Mouse (Mus musculus) liver, embryonic 16.5 days (tissue): ENCODE measurements around the gene Polr2a. TPM values are rescaled to one million over a fixed set of nuclear protein-coding genes. Genes with fewer than 3 reads are reported as not detected.
A peak's percentile ranks its signal among the peaks of the same experiment; 100 is the strongest.

Experiments
- ATAC-seq: fragments of 200-750 bp; cut with Nextera tagmentation; 2 replicates; pipeline ENCODE4 v1.8.0; 2017; ENCODE audit warnings: low read depth, mild to moderate bottlenecking, moderate number of reproducible peaks, moderate library complexity
- H3K27ac ChIP-seq: fragments of 300-500 bp; sonication (generic); 2 replicates; pipeline ENCODE4 v1.5.1; 2014; ENCODE audit warnings: mild to moderate bottlenecking, low read length
- H3K27me3 ChIP-seq: fragments of 300-500 bp; sonication (generic); 2 replicates; pipeline ENCODE4 v1.6.1; 2014; ENCODE audit warnings: low read depth, low read length, mixed read lengths; ENCODE audit not compliant: control insufficient read depth, insufficient read depth
- H3K36me3 ChIP-seq: fragments of 300-500 bp; sonication (generic); 2 replicates; pipeline ENCODE4 v1.6.1; 2014; ENCODE audit warnings: mild to moderate bottlenecking; ENCODE audit not compliant: control insufficient read depth, insufficient read depth
- H3K4me1 ChIP-seq: fragments of 300-500 bp; sonication (generic); 2 replicates; pipeline ENCODE4 v1.6.1; 2014; ENCODE audit warnings: low read depth, low read length, mixed read lengths; ENCODE audit not compliant: control insufficient read depth
- H3K4me2 ChIP-seq: fragments of 300-500 bp; sonication (generic); 2 replicates; pipeline ENCODE4 v1.6.1; 2014; ENCODE audit warnings: low read depth, low read length, mixed read lengths
- H3K4me3 ChIP-seq: fragments of 300-500 bp; sonication (generic); 2 replicates; pipeline ENCODE4 v1.5.1; 2014; ENCODE audit warnings: low read depth, mild to moderate bottlenecking, low read length
- H3K9ac ChIP-seq: fragments of 300-500 bp; sonication (generic); 2 replicates; pipeline ENCODE4 v1.6.1; 2014; ENCODE audit warnings: low read depth, low read length
- H3K9me3 ChIP-seq: fragments of 300-500 bp; sonication (generic); replicated peaks from 2 replicates; pipeline ENCODE4 v1.6.1; 2016; ENCODE audit warnings: low read length; ENCODE audit not compliant: control insufficient read depth
- WGBS: fragments of 180-500 bp; shearing (Covaris S2); extraction: QIAGEN DNeasy Blood & Tissue Kit; methylation state at CpG from one replicate; pipeline ENCODE4 v1.1.7; 2014; ENCODE audit not compliant: insufficient replicate concordance; 5-methylcytosine and 5-hydroxymethylcytosine counted together
- polyA plus RNA-seq: library from polyadenylated mRNA; unstranded; fragments of >200 nt; fragmentation: Nextera tagmentation; extraction: Ambion mirVana; gene quantifications from 2 replicates; pipeline ENCODE4 v1.2.1, GENCODE M21; 2015

Gene Polr2a
- polyA plus RNA-seq, 1 experiment from 2014 or later, result 11.9 TPM

GRCm38 (mm10) chr11:69775716-69776115 is 17.3 kb upstream of the Polr2a start:
- Histone ChIP-seq H3K27me3 (peaks cover 8% of the 10 kb centered on the region), H3K4me1 (no peaks in the 10 kb centered on the region), H3K9me3 (no peaks in the 10 kb centered on the region), H3K4me3 (no peak overlapping the region), H3K36me3 (no peaks in the 10 kb centered on the region), H3K9ac (no peak overlapping the region), H3K4me2 (no peak overlapping the region), H3K27ac (no peak overlapping the region)
- no peak for ATAC-seq
- WGBS, result 67% methylated on average over 10 of the region's 10 CpGs

DNA sequence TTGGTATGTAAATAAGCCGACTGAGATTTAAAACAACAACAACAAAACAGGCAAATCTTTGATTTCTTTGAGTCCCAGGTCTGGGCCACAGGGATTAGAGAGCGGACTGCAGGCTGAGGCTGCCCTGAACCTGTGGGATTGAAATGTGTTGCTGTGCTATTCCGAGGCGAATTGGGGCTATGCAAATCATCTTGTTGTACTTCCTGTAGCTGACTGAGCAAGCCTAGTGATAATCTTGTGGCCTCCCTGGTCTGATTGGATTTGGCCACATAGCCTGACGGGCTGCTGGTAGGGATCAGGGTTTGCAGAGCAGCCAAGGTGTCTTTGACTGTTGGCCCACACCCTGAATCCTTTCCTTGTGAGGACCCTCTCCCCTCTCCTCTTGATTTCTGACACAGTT is 16.5 kb upstream of the Polr2a start:
- 34% methylated on average over 5 of the region's 5 CpGs for WGBS
- H3K4me2 ChIP-seq, result no peak overlapping the region

GRCm38 (mm10) chr11:69767625-69767909 is 9.1 kb upstream of the Polr2a start:
- Histone ChIP-seq H3K27ac (no peak overlapping the region), H3K9me3 (no peaks in the 10 kb centered on the region), H3K4me3 (no peak overlapping the region), H3K36me3 (no peaks in the 10 kb centered on the region), H3K4me2 (no peak overlapping the region), H3K9ac (no peak overlapping the region), H3K4me1 (peaks cover 11% of the 10 kb centered on the region), H3K27me3 (0 out of 2 replicates have a peak, but pooled peaks cover 4% of the 10 kb centered on the region)
- no peak for ATAC-seq
- 55% methylated on average over 4 of the region's 4 CpGs for WGBS

More for the DNA sequence above, 16.5 kb upstream of the Polr2a start:
- peaks cover 7% of the 10 kb centered on the region for H3K27me3 ChIP-seq
- no peak for ATAC-seq
- no peaks in the 10 kb centered on the region for H3K36me3 ChIP-seq
- H3K4me1 ChIP-seq, result no peaks in the 10 kb centered on the region
- no peak overlapping the region for H3K9ac ChIP-seq
- H3K4me3 ChIP-seq, result no peak overlapping the region
- H3K9me3 ChIP-seq, result no peaks in the 10 kb centered on the region
- H3K27ac ChIP-seq, result no peak overlapping the region

GRCm38 (mm10) chr11:69766872-69767624 is 8.6 kb upstream of the Polr2a start:
- no peaks in the 10 kb centered on the region for H3K9me3 ChIP-seq
- no peak for ATAC-seq
- 61% methylated on average over 13 of the region's 13 CpGs for WGBS
- H3K9ac ChIP-seq, result no peak overlapping the region
- peak overlapping the region; percentile 88 for H3K4me2 ChIP-seq
- peak overlapping the region; percentile 66; the same call in 1 of the 2 replicates for H3K27ac ChIP-seq
- H3K36me3 ChIP-seq, result no peaks in the 10 kb centered on the region
- 0 out of 2 replicates have a peak, but pooled peaks cover 4% of the 10 kb centered on the region for H3K27me3 ChIP-seq
- peaks cover 11% of the 10 kb centered on the region for H3K4me1 ChIP-seq
- H3K4me3 ChIP-seq, result peak overlapping the region; percentile 73

DNA sequence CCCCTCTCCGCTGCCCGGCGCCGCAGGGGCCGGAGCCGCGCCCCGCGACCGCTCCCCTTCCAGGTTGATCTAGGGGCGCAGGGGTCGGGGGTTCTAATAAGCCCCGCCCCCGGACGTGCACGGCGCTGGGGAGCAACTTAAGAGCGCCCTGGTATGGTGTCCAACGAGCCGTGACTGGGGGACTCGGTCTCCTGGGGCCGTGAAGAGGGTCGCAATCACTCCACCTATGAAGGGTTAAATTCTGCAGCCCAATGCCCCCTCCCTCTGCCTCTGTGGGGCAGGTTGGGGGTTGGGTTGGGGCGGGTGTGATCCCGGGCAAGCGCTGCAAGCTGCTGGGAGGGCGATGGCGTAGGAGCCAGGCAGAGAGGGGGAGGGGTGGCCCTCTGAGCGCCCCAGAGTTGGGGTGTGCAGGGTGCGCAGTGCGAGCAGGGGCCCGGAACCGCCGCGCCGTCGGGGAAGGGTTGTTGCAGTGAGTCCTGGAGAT is 7.7 kb upstream of the Polr2a start:
- WGBS, result under 1% methylated on average over 35 of the region's 37 CpGs
- Histone ChIP-seq H3K4me3 (peak overlapping the region; percentile 73), H3K4me1 (peaks cover 11% of the 10 kb centered on the region), H3K27me3 (0 out of 2 replicates have a peak, but pooled peaks cover 4% of the 10 kb centered on the region), H3K4me2 (peak overlapping the region; percentile 88), H3K9me3 (no peaks in the 10 kb centered on the region), H3K36me3 (no peaks in the 10 kb centered on the region), H3K9ac (peak overlapping the region; percentile 76), H3K27ac (peak overlapping the region; percentile 66)
- ATAC-seq, result peak; percentile 79

DNA sequence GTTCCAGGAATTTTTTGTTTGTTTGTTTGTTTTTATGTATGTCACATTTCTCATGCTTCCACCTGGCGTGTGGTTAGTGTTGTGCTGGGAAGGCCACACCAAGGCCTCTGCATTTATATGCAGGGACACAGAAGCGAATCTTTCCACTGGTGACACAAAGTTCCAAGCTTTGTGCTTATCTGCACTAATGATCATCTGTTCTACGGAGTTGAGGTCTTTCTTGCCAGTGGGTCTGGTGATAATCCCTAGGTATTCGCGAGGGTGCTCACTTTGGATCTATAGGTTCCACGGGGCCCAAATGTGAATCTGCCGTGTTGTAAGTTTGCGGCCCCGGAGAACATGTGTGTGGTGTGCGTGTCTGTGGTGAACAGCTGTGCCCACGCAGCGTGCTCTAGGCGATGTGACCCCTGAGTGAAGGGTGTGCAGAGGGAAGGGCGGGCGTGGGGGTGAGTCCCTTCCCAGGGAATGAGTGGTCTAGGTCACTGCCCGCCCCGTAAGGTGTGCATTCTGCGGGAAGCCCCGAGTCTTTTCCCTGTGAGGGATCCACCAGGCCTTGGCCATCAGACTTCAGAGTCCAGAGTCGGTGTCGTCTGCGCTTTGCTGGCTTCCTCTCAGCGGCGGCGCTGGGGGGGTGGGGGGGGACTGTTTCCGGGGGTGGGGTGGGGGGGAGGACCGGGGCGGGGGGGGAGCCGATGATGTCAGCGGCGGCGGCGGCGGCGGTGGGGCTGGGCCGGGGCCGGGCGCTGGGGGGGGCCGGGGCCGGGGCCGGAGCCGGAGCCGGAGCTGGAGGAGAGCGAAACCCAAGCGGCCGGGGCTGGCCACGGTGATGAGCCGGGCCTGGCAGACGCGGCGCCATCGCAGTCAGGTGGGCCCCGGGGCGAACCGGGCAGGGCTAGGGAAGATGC is 7.0 kb upstream of the Polr2a start, which contains the start of gene Zbtb4:
Gene Zbtb4, plus strand, starts transcription at position 692 of the 905 bp plus-strand sequence.
- Histone ChIP-seq H3K4me2 (peak within 1 kb of the TSS; percentile 88), H3K4me3 (peak within 1 kb of the TSS; percentile 73), H3K9me3 (no peaks in the 10 kb centered on the region), H3K27me3 (0 out of 2 replicates have a peak, but pooled peaks cover 4% of the 10 kb centered on the region), H3K36me3 (no peaks in the 10 kb centered on the region), H3K4me1 (peaks cover 14% of the 10 kb centered on the region), H3K27ac (peak within 1 kb of the TSS; percentile 66), H3K9ac (peak within 1 kb of the TSS; percentile 76)
- peak; percentile 52 for ATAC-seq
- WGBS, result 28% methylated on average over 35 of the region's 55 CpGs

DNA sequence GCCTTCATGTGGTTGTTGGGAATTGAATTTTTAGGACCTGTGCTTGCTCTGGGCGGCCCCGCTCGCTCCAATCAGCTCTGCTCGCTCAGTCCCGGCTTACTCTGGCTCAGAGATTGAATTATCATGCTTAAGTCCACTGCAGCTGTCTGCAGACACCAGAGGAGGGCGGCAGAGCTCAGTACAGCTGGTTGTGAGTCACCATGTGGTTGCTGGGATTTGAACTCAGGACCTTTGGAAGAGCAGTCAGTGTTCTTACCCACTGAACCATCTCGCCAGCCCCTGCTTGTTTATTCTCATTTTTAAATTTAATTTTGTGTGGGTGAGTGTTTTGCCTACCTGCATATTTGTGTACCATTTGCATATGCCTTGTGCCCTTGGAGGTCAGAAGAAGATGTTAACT is 5.1 kb upstream of the Polr2a start:
- 0 out of 2 replicates have a peak, but pooled peaks cover 4% of the 10 kb centered on the region for H3K27me3 ChIP-seq
- no peak overlapping the region for H3K4me2 ChIP-seq
- no peak overlapping the region for H3K27ac ChIP-seq
- WGBS, result 67% methylated on average over 7 of the region's 7 CpGs
- H3K4me1 ChIP-seq, result peaks cover 25% of the 10 kb centered on the region
- H3K36me3 ChIP-seq, result no peaks in the 10 kb centered on the region
- no peak overlapping the region for H3K4me3 ChIP-seq
- no peak for ATAC-seq
- no peaks in the 10 kb centered on the region for H3K9me3 ChIP-seq
- H3K9ac ChIP-seq, result no peak overlapping the region

- Histone ChIP-seq H3K9ac (no peak within 1 kb of the TSS), H3K27me3 (0 out of 2 replicates have a peak, but pooled peaks cover 4% of the 10 kb centered on the region), H3K4me1 (peaks cover 31% of the 10 kb centered on the region), H3K27ac (no peak within 1 kb of the TSS), H3K9me3 (no peaks in the 10 kb centered on the region), H3K36me3 (no peaks in the 10 kb centered on the region), H3K4me3 (no peak within 1 kb of the TSS), H3K4me2 (no peak within 1 kb of the TSS)
- ATAC-seq, result no peak
- WGBS, result 75% methylated on average over 1 of the region's 1 CpGs
These were observed 3.4 kb upstream of the Polr2a start, which contains the start of gene Slc35g3 for GRCm38 (mm10) chr11:69761868-69762267. TSS of gene Slc35g3 (minus strand) at chr11:69761968.
